Mouse (Mus musculus): ENCODE results near the gene Amer3.
"Not testable (repeated sequence)": the region's sequence is repeated elsewhere in the genome, so short reads cannot be mapped to it uniquely, and the experiment has no call there.

The Amer3 gene

GRCm38 (mm10) chr1:34601323-34602047, 22.0 kb downstream of the Amer3 start:
- no peak for DNase-seq (ENCODE audit: low spot score)

- peak; percentile 48 for DNase-seq (ENCODE audit: low spot score)
These were observed 22.9 kb downstream of the Amer3 start for GRCm38 (mm10) chr1:34602363-34602762.

- DNase-seq (ENCODE audit: low spot score): no peak
These were observed 34.3 kb downstream of the Amer3 start for GRCm38 (mm10) chr1:34613801-34614200.

- not testable (repeated sequence) for DNase-seq (ENCODE audit: low spot score)
These were observed 40.7 kb downstream of the Amer3 start for GRCm38 (mm10) chr1:34620116-34620515.

- DNase-seq (ENCODE audit: low spot score): not testable (repeated sequence)
These were observed 41.3 kb downstream of the Amer3 start for GRCm38 (mm10) chr1:34620761-34621160.

GRCm38 (mm10) chr1:34635711-34636110, 56.3 kb downstream of the Amer3 start:
- no peak for DNase-seq (ENCODE audit: low spot score)
